Mouse (Mus musculus): ENCODE results near the gene Slc26a3. TPM values are rescaled to one million over a fixed set of nuclear protein-coding genes. Genes with fewer than 3 reads are reported as not detected.
"Not testable (repeated sequence)": the region's sequence is repeated elsewhere in the genome, so short reads cannot be mapped to it uniquely, and the experiment has no call there.

Gene Slc26a3
- polyA plus RNA-seq, 1 experiment: not detected

DNA sequence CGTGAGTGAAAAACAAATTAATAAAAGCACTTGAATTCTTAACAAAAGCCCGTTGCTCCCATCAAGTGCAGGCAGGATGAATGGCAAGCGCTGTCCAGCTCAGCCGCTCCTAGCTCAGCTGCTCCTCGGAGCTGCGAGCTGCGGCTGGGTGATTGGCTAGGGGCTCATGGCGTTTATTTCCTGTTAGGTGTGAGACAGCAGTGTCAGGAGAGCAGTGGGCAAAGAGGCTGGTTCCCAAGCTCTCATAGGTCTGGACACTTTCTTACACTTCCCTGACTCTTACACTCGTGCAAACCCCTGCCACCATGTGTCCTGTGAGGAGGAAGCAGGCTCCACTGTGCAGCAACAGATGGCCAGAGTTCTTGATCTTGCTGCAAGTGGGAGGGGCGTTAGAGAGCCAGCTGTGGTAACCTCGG, 53.5 kb downstream of the Slc26a3 start:
- Histone ChIP-seq H3K4me3 (no peak overlapping the region), H3K36me3 (ENCODE audit: control insufficient read depth, insufficient read depth) (no peaks in the 10 kb centered on the region), H3K27me3 (ENCODE audit: control insufficient read depth, insufficient read depth, insufficient read length) (peaks cover 33% of the 10 kb centered on the region), H3K4me2 (ENCODE audit: low read depth) (peak overlapping the region; percentile 12), H3ac (ENCODE audit: control insufficient read depth, insufficient read length) (no peak overlapping the region), H3K79me2 (ENCODE audit: control insufficient read depth, insufficient read depth) (no peaks in the 10 kb centered on the region)
- TF ChIP-seq POLR2A (IDR thresholded peaks at IDR 0.05; ENCODE audit: insufficient read length, low read depth) (no peak), REST (IDR thresholded peaks at IDR 0.05; ENCODE audit: insufficient read depth, insufficient read length) (peak; percentile 75), POLR2AphosphoS2 (IDR thresholded peaks at IDR 0.05; ENCODE audit: insufficient read length, low read depth) (no peak), USF1 (IDR thresholded peaks at IDR 0.05; ENCODE audit: low read depth) (no peak)

DNA sequence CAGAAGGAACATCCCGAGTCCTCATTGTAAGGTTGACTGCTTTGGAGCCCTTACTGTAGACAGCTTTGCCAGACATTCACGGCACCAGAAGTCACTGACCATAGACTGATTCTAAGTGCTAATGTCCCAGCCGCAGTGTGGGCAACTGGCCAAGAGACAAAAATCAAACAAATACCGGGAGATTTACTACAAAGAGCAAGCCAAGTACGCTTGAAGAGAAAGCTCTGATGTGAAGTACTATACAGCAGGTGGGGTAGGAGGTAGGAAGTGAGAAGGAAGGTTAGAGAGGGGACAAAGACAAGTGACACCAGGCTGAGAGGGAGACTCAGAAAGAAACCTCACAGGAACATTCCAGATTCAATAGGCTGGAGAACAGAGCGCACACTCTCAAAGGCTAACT, 54.2 kb downstream of the Slc26a3 start:
- H3K4me2 ChIP-seq (ENCODE audit: low read depth): peak overlapping the region; percentile 12
- H3ac ChIP-seq (ENCODE audit: control insufficient read depth, insufficient read length): no peak overlapping the region
- peaks cover 33% of the 10 kb centered on the region for H3K27me3 ChIP-seq (ENCODE audit: control insufficient read depth, insufficient read depth, insufficient read length)
- no peaks in the 10 kb centered on the region for H3K36me3 ChIP-seq (ENCODE audit: control insufficient read depth, insufficient read depth)
- H3K4me3 ChIP-seq: no peak overlapping the region
- H3K79me2 ChIP-seq (ENCODE audit: control insufficient read depth, insufficient read depth): no peaks in the 10 kb centered on the region
- no peak for TF ChIP-seq MYOG (IDR thresholded peaks at IDR 0.05; ENCODE audit: control insufficient read depth in 1 of 3, insufficient read depth in 1 of 3, insufficient read length in 2 of 3, low read depth in 2 of 3)
- TF ChIP-seq CEBPB (IDR thresholded peaks at IDR 0.05; ENCODE audit: insufficient read depth, poor library complexity, severe bottlenecking): no peak
- no peak for TF ChIP-seq USF1 (IDR thresholded peaks at IDR 0.05; ENCODE audit: low read depth)
- no peak for TF ChIP-seq MYOD1 (IDR thresholded peaks at IDR 0.05; ENCODE audit: control insufficient read depth in 1 of 3, insufficient read length in 2 of 3, low read depth in 2 of 3)
- TF ChIP-seq E2F4 (IDR thresholded peaks at IDR 0.05; ENCODE audit: insufficient read depth): no peak
- no peak for TF ChIP-seq POLR2A (IDR thresholded peaks at IDR 0.05; ENCODE audit: insufficient read length, low read depth)
- TF ChIP-seq MAX (IDR thresholded peaks at IDR 0.05; ENCODE audit: low read depth): no peak
- TF ChIP-seq SRF (IDR thresholded peaks at IDR 0.05; ENCODE audit: control insufficient read depth, insufficient read length, low read depth): no peak
- no peak for TF ChIP-seq TCF3 (IDR thresholded peaks at IDR 0.05; ENCODE audit: insufficient read length, low read depth)
- no peak for TF ChIP-seq REST (IDR thresholded peaks at IDR 0.05; ENCODE audit: insufficient read depth, insufficient read length)
- TF ChIP-seq POLR2AphosphoS2 (IDR thresholded peaks at IDR 0.05; ENCODE audit: insufficient read length, low read depth): no peak
- TF ChIP-seq TCF12 (IDR thresholded peaks at IDR 0.05; ENCODE audit: insufficient read depth, poor library complexity, severe bottlenecking): no peak

DNA sequence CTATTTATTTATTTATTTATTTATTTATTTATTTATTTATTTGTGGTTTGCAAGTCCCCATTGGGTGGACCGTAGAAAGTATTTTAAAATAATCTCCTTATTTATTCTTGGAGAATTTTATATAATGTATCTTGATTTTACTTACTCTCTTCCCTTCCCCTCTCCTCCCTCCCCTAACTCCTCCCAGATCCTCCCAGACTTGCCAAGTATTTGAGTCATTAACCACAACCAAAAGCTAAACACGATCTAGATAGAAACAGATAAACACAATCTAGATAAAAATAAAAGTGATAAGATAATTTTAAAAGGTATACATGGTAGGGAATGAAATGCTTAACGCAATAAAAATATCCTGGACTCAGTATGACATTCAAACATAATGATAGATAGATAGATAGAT, 58.7 kb downstream of the Slc26a3 start:
- no peaks in the 10 kb centered on the region for H3K36me3 ChIP-seq (ENCODE audit: control insufficient read depth, insufficient read depth)
- no peak overlapping the region for H3K4me3 ChIP-seq
- TF ChIP-seq MYOG (IDR thresholded peaks at IDR 0.05; ENCODE audit: control insufficient read depth in 1 of 3, insufficient read depth in 1 of 3, insufficient read length in 2 of 3, low read depth in 2 of 3): no peak
- no peak for TF ChIP-seq TCF3 (IDR thresholded peaks at IDR 0.05; ENCODE audit: insufficient read length, low read depth)
- no peak for TF ChIP-seq REST (IDR thresholded peaks at IDR 0.05; ENCODE audit: insufficient read depth, insufficient read length)
- no peak for TF ChIP-seq SRF (IDR thresholded peaks at IDR 0.05; ENCODE audit: control insufficient read depth, insufficient read length, low read depth)
- no peak for TF ChIP-seq TCF12 (IDR thresholded peaks at IDR 0.05; ENCODE audit: insufficient read depth, poor library complexity, severe bottlenecking)
- no peak for TF ChIP-seq MAX (IDR thresholded peaks at IDR 0.05; ENCODE audit: low read depth)
- no peak for TF ChIP-seq CEBPB (IDR thresholded peaks at IDR 0.05; ENCODE audit: insufficient read depth, poor library complexity, severe bottlenecking)
- TF ChIP-seq MYOD1 (IDR thresholded peaks at IDR 0.05; ENCODE audit: control insufficient read depth in 1 of 3, insufficient read length in 2 of 3, low read depth in 2 of 3): no peak
- TF ChIP-seq POLR2A (IDR thresholded peaks at IDR 0.05; ENCODE audit: insufficient read length, low read depth): no peak
- TF ChIP-seq E2F4 (IDR thresholded peaks at IDR 0.05; ENCODE audit: insufficient read depth): no peak
- no peak for TF ChIP-seq USF1 (IDR thresholded peaks at IDR 0.05; ENCODE audit: low read depth)
- TF ChIP-seq POLR2AphosphoS2 (IDR thresholded peaks at IDR 0.05; ENCODE audit: insufficient read length, low read depth): no peak
- H3K27me3 ChIP-seq (ENCODE audit: control insufficient read depth, insufficient read depth, insufficient read length): peaks cover 28% of the 10 kb centered on the region
- no peaks in the 10 kb centered on the region for H3K79me2 ChIP-seq (ENCODE audit: control insufficient read depth, insufficient read depth)
- H3K4me2 ChIP-seq (ENCODE audit: low read depth): no peak overlapping the region
- H3ac ChIP-seq (ENCODE audit: control insufficient read depth, insufficient read length): no peak overlapping the region

DNA sequence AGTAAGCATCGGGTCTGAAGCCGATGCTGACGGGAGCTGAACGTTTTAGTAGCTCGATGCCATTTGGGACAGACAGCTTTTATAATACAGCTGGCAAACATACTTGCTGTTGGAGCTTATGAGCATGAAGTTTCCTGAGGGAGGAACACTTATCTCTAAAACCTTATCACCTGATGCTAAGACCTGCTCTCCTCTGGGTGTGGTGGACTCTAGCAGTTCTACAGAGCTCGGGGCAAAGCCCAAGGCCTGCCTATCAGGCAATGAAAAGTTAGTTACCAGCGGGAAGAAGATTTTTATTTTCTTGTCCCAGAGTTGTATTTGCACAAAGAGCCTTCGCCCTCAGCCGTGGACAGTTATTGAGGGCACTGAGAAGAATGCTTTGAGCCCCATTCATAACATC, 65.6 kb downstream of the Slc26a3 start:
- no peaks in the 10 kb centered on the region for H3K79me2 ChIP-seq (ENCODE audit: control insufficient read depth, insufficient read depth)
- peaks cover 21% of the 10 kb centered on the region for H3K27me3 ChIP-seq (ENCODE audit: control insufficient read depth, insufficient read depth, insufficient read length)
- no peaks in the 10 kb centered on the region for H3K36me3 ChIP-seq (ENCODE audit: control insufficient read depth, insufficient read depth)
- no peak for TF ChIP-seq MYOD1 (IDR thresholded peaks at IDR 0.05; ENCODE audit: control insufficient read depth in 1 of 3, insufficient read length in 2 of 3, low read depth in 2 of 3)
- TF ChIP-seq SRF (IDR thresholded peaks at IDR 0.05; ENCODE audit: control insufficient read depth, insufficient read length, low read depth): no peak
- no peak for TF ChIP-seq USF1 (IDR thresholded peaks at IDR 0.05; ENCODE audit: low read depth)
- no peak for TF ChIP-seq CEBPB (IDR thresholded peaks at IDR 0.05; ENCODE audit: insufficient read depth, poor library complexity, severe bottlenecking)
- TF ChIP-seq E2F4 (IDR thresholded peaks at IDR 0.05; ENCODE audit: insufficient read depth): no peak
- TF ChIP-seq POLR2A (IDR thresholded peaks at IDR 0.05; ENCODE audit: insufficient read length, low read depth): no peak
- TF ChIP-seq TCF3 (IDR thresholded peaks at IDR 0.05; ENCODE audit: insufficient read length, low read depth): no peak
- TF ChIP-seq TCF12 (IDR thresholded peaks at IDR 0.05; ENCODE audit: insufficient read depth, poor library complexity, severe bottlenecking): no peak
- no peak for TF ChIP-seq REST (IDR thresholded peaks at IDR 0.05; ENCODE audit: insufficient read depth, insufficient read length)
- no peak for TF ChIP-seq POLR2AphosphoS2 (IDR thresholded peaks at IDR 0.05; ENCODE audit: insufficient read length, low read depth)
- no peak for TF ChIP-seq MAX (IDR thresholded peaks at IDR 0.05; ENCODE audit: low read depth)
- TF ChIP-seq MYOG (IDR thresholded peaks at IDR 0.05; ENCODE audit: control insufficient read depth in 1 of 3, insufficient read depth in 1 of 3, insufficient read length in 2 of 3, low read depth in 2 of 3): no peak
- H3K4me2 ChIP-seq (ENCODE audit: low read depth): no peak overlapping the region
- no peak overlapping the region for H3K4me3 ChIP-seq
- no peak overlapping the region for H3ac ChIP-seq (ENCODE audit: control insufficient read depth, insufficient read length)

DNA sequence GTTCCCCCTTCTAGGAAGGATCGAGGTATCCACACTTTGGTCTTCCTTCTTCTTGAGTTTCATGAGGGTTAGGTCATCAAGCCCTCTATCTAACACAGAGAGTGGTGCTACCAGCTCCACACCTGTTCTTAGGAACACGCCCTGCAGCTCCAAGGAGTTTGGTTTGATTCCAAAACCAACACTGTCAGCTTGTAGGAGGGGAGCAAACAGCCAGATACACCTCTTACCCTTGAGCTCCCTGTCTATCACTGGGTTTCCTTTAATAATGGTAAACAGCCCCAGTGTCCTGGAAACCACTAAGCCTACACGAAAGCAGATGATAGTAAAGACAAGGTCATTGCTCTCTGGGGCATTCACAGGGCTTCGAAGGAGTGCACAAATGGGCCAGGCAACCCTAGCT, 67.8 kb downstream of the Slc26a3 start:
- TF ChIP-seq TCF12 (IDR thresholded peaks at IDR 0.05; ENCODE audit: insufficient read depth, poor library complexity, severe bottlenecking) (no peak), MYOD1 (IDR thresholded peaks at IDR 0.05; ENCODE audit: control insufficient read depth in 1 of 3, insufficient read length in 2 of 3, low read depth in 2 of 3) (peak in 1 of 3 experiments; percentile 53), MYOG (IDR thresholded peaks at IDR 0.05; ENCODE audit: control insufficient read depth in 1 of 3, insufficient read depth in 1 of 3, insufficient read length in 2 of 3, low read depth in 2 of 3) (peak in 1 of 3 experiments; percentile 8)

DNA sequence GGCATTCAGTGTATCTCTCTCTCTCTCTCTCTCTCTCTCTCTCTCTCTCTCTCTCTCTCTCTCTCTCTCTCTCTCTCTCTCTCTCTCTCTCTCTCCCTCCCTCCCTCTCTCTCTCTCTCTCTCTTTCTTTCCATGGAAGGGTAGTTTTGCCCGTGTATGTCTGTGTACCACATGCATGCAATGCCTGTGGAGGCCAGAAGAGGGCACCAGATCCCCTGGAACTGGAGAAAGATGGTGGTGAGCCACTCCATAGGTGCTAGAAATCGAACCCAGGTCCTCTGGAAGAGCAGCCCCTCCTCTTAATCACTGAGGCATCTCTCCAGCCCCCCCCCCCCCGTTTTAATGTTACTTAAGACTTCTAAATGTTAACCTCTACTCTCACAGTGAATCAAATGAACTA, 69.6 kb downstream of the Slc26a3 start:
- H3K4me2 ChIP-seq (ENCODE audit: low read depth); H3K79me2 ChIP-seq (ENCODE audit: control insufficient read depth, insufficient read depth); H3K36me3 ChIP-seq (ENCODE audit: control insufficient read depth, insufficient read depth); H3K4me3 ChIP-seq; H3ac ChIP-seq (ENCODE audit: control insufficient read depth, insufficient read length); H3K27me3 ChIP-seq (ENCODE audit: control insufficient read depth, insufficient read depth, insufficient read length): not testable (repeated sequence)

More for the DNA sequence above, 67.8 kb downstream of the Slc26a3 start:
- H3K4me3 ChIP-seq: no peak overlapping the region
- peaks cover 11% of the 10 kb centered on the region for H3K27me3 ChIP-seq (ENCODE audit: control insufficient read depth, insufficient read depth, insufficient read length)
- no peak overlapping the region for H3K4me2 ChIP-seq (ENCODE audit: low read depth)
- H3K36me3 ChIP-seq (ENCODE audit: control insufficient read depth, insufficient read depth): no peaks in the 10 kb centered on the region
- H3ac ChIP-seq (ENCODE audit: control insufficient read depth, insufficient read length): no peak overlapping the region
- no peaks in the 10 kb centered on the region for H3K79me2 ChIP-seq (ENCODE audit: control insufficient read depth, insufficient read depth)

Measured in myocyte (in vitro differentiated cells).